Mouse (Mus musculus) Patski (cell line): ENCODE results near the gene Slc25a38. TPM values are rescaled to one million over a fixed set of nuclear protein-coding genes. Genes with fewer than 3 reads are reported as not detected.
A peak's percentile ranks its signal among the peaks of the same experiment; 100 is the strongest.
"Not testable (repeated sequence)": the region's sequence is repeated elsewhere in the genome, so short reads cannot be mapped to it uniquely, and the experiment has no call there.

Experiments used
- ATAC-seq: fragments of 100-300 bp; one replicate; pipeline ENCODE4 v1.8.0; 2021
- CTCF ChIA-PET: fragments of 350-600 bp; sonication (Branson Sonifier 250); formaldehyde crosslinking; loops from one replicate; lab custom pipeline; 2022; ENCODE audit warnings: inconsistent platforms; lab: Charles Lee
- POLR2A ChIA-PET: fragments of 350-600 bp; sonication (Branson Sonifier 250); formaldehyde crosslinking; loops from one replicate; lab custom pipeline; 2022; ENCODE audit warnings: antibody characterized with exemption, inconsistent platforms; lab: Charles Lee
- DNase-seq: peaks from one replicate; pipeline ENCODE4 v3.0.0-alpha.2; 2011; ENCODE audit warnings: low read depth, low spot score
- H3K27me3 ChIP-seq: fragments of 371-371 bp; one replicate; pipeline ENCODE4 v1.5.1; 2021
- CTCF ChIP-seq: fragments of 100-300 bp; IDR thresholded peaks from one replicate; pipeline ENCODE4 v1.5.1; 2021
- in situ Hi-C: fragments of 300-500 bp; cut with MboI; formaldehyde crosslinking; loops from 3 replicates; pipeline ENCODE4 v1.11.1; 2018; ENCODE audit warnings: low pct_unique_long_range_greater_than_20kb, mixed read lengths
- polyA plus RNA-seq: library from polyadenylated mRNA; unstranded; gene quantifications from one replicate; pipeline ENCODE4 v1.2.3, GENCODE M21; 2021

Slc25a38 gene
- polyA plus RNA-seq, 1 experiment from 2014 or later = 27.3 TPM

- ChIA-PET POLR2A (no interaction called here), CTCF (interaction anchor here (0.5 to 1.9 kb wide), 15 partner anchors 10 to 137 kb away, joined by 3 to 10 read pairs (median 3); partner anchors contain the start of gene Slc25a38)
- peaks cover 26% of the 10 kb centered on the region for H3K27me3 ChIP-seq
- DNase-seq (peak; percentile 3), ATAC-seq (no peak)
- in situ Hi-C loops = loop anchor here (5.0 kb wide), 1 partner anchor 71 kb away; no protein-coding TSS in a partner anchor
- TF ChIP-seq CTCF = peak; percentile 88
Observed at GRCm38 (mm10) chr9:120098682-120099081, 11.5 kb upstream of the Slc25a38 start.

GRCm38 (mm10) chr9:120099304-120099703 lies 10.9 kb upstream of the Slc25a38 start:
- ChIA-PET POLR2A (no interaction called here), CTCF (interaction anchor here (0.9 to 2.1 kb wide), 12 partner anchors 10 to 138 kb away, joined by 3 to 10 read pairs (median 4); partner anchors contain the start of gene Slc25a38)
- no peak for TF ChIP-seq CTCF
- DNase-seq (no peak), ATAC-seq (no peak)
- in situ Hi-C loops = loop anchor here (5.0 kb wide), 1 partner anchor 72 kb away; no protein-coding TSS in a partner anchor
- peaks cover 21% of the 10 kb centered on the region for H3K27me3 ChIP-seq

GRCm38 (mm10) chr9:120101165-120101564 lies 9.0 kb upstream of the Slc25a38 start:
- no peak for DNase-seq
- no peak for ATAC-seq
- TF ChIP-seq CTCF = no peak
- ChIA-PET CTCF (interaction anchor here (2.1 kb wide), 1 partner anchor 28 kb away, joined by 6 read pairs; no protein-coding TSS in a partner anchor), POLR2A (no interaction called here)
- H3K27me3 ChIP-seq = peaks cover 18% of the 10 kb centered on the region
- in situ Hi-C loops = no loop called here

DNA sequence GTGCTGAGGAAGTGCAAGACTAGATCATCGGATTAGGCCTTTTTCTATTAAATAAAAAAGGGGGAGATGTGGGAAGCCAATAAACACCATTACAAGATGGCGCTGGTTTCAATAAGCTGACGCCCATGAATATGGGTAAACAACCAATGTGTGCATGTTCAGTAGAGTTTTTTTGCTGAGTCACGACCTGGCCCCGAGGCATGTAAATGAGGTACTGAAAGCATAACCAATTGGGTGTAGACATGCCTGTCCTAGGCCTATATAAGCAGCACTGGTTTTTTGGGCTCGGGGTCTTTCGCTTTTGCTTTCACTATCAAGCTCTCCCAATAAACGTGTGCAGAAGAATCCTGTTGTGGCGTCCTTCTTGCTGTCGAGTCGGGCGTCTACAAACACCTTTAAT lies 1.2 kb upstream of the Slc25a38 start:
- CTCF ChIA-PET = interaction anchor here (1.0 to 1.8 kb wide), 3 partner anchors 10 to 82 kb away, joined by 3 to 6 read pairs (median 4); no protein-coding TSS in a partner anchor
- not testable (repeated sequence) for DNase-seq

GRCm38 (mm10) chr9:120111156-120111945 lies 1.2 kb downstream of the Slc25a38 start:
- TF ChIP-seq CTCF = no peak
- CTCF ChIA-PET = interaction anchor here (1.1 to 1.9 kb wide), 3 partner anchors 12 to 15 kb away, joined by 4 to 5 read pairs (median 5); no protein-coding TSS in a partner anchor
- ATAC-seq = no peak
- in situ Hi-C loops = no loop called here
- POLR2A ChIA-PET = interaction anchor here (1.2 to 1.5 kb wide), 2 partner anchors 15 to 16 kb away, joined by 3 to 6 read pairs; partner anchors contain the start of gene Rpsa
- no peaks in the 10 kb centered on the region for H3K27me3 ChIP-seq
- DNase-seq = no peak

More for the DNA sequence above, 1.2 kb upstream of the Slc25a38 start:
- POLR2A ChIA-PET, ATAC-seq, H3K27me3 ChIP-seq, in situ Hi-C loops: not testable (repeated sequence)

GRCm38 (mm10) chr9:120112472-120112871 lies 2.3 kb downstream of the Slc25a38 start:
- no peak for ATAC-seq
- no peak for DNase-seq
- TF ChIP-seq CTCF = no peak
- ChIA-PET POLR2A (no interaction called here), CTCF (no interaction called here)
- no peaks in the 10 kb centered on the region for H3K27me3 ChIP-seq
- in situ Hi-C loops = no loop called here

GRCm38 (mm10) chr9:120113456-120113855 lies 3.3 kb downstream of the Slc25a38 start:
- ChIA-PET POLR2A (no interaction called here), CTCF (no interaction called here)
- TF ChIP-seq CTCF = no peak
- DNase-seq (no peak), ATAC-seq (no peak)
- in situ Hi-C loops = no loop called here
- H3K27me3 ChIP-seq = no peaks in the 10 kb centered on the region

- in situ Hi-C loops = no loop called here
- no peaks in the 10 kb centered on the region for H3K27me3 ChIP-seq
- DNase-seq = no peak
- no peak for TF ChIP-seq CTCF
- POLR2A ChIA-PET = no interaction called here
- no peak for ATAC-seq
- CTCF ChIA-PET = no interaction called here
Observed at GRCm38 (mm10) chr9:120114051-120114788, 4.0 kb downstream of the Slc25a38 start.

- no peak for ATAC-seq
- DNase-seq = no peak
- in situ Hi-C loops = no loop called here
- ChIA-PET CTCF (no interaction called here), POLR2A (no interaction called here)
- H3K27me3 ChIP-seq = no peaks in the 10 kb centered on the region
- no peak for TF ChIP-seq CTCF
Observed at GRCm38 (mm10) chr9:120114789-120115151, 4.6 kb downstream of the Slc25a38 start.

DNA sequence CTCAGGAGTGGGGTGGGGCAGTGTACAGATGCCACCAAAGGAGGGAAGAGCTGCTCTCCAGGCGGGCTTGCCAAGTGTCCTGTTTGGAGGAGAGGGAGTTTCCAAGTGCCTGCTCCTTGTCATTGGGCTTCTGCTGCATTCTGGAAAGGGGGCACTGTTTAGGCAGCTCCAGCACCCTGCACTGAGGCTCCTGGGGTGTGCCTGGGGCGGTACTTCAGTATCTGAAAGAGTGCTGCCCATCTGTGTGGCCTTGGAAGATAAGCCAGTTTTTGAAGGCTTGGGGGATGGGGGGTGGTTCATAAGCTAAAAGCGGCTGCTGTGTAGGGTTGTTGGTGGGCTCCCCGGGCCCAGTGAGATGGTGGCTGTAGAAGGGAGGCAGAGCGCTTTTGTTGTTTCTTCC lies 5.4 kb downstream of the Slc25a38 start:
- H3K27me3 ChIP-seq = no peaks in the 10 kb centered on the region
- TF ChIP-seq CTCF = no peak
- in situ Hi-C loops = no loop called here
- DNase-seq (no peak), ATAC-seq (no peak)
- CTCF ChIA-PET = no interaction called here
- POLR2A ChIA-PET = no interaction called here
